Mouse (Mus musculus): ENCODE data around the gene Kdf1. TPM values are rescaled to one million over a fixed set of nuclear protein-coding genes. Genes with fewer than 3 reads are reported as not detected.

Kdf1 gene
- polyA plus RNA-seq, 1 experiment, result not detected

DNA sequence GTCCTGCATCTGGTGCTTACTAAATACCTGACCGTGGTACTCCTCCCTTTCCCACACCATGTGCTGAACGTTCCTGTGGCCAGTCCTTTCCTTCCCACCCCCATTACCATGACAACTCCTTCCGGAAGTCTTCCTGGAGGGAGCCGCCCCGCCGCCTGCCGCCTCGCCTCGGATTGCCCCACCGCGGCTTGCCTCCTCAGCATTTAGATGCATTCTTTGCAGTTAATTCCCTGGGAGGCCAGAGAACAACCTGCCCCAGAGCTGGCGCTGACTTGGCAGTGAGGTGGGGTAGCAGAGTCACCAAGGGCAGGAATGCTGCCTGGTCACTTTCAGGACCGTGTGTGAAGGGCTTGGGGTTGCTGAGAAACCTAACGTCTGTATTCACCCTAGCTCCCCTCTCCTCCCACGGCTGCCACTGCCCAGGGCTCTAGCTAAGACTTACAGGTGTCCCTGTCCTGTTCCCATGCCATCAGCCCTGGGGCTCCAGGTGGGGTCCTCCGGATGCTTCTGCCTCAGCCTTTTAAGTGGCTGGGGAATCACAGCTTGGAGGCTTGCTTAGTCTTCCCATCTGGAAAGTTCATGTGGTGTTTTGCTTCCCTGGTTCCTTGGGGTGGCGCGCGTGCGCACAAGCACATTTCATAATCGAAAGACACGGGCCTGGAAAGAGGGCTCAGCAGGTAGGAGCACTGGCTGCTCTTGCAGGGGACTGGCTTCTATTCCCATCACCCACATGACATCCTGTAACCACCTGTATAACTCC is 34.3 kb upstream of the Kdf1 start:
- peaks cover 14% of the 10 kb centered on the region; the same call in 1 of the 2 replicates for H3K4me1 ChIP-seq (ENCODE audit: control insufficient read depth, insufficient read depth, low read length)
- TF ChIP-seq POLR2A (IDR thresholded peaks at IDR 0.05; ENCODE audit: low read depth, low read length), result no peak; the same call in 1 of the 2 replicates
- TF ChIP-seq CTCF (IDR thresholded peaks at IDR 0.05; ENCODE audit: borderline replicate concordance, insufficient read depth, low read length), result no peak
- H3K4me3 ChIP-seq (ENCODE audit: insufficient read depth, low read length), result no peak overlapping the region
- H3K27ac ChIP-seq (ENCODE audit: insufficient read depth, low read length), result peak overlapping the region; percentile 49

DNA sequence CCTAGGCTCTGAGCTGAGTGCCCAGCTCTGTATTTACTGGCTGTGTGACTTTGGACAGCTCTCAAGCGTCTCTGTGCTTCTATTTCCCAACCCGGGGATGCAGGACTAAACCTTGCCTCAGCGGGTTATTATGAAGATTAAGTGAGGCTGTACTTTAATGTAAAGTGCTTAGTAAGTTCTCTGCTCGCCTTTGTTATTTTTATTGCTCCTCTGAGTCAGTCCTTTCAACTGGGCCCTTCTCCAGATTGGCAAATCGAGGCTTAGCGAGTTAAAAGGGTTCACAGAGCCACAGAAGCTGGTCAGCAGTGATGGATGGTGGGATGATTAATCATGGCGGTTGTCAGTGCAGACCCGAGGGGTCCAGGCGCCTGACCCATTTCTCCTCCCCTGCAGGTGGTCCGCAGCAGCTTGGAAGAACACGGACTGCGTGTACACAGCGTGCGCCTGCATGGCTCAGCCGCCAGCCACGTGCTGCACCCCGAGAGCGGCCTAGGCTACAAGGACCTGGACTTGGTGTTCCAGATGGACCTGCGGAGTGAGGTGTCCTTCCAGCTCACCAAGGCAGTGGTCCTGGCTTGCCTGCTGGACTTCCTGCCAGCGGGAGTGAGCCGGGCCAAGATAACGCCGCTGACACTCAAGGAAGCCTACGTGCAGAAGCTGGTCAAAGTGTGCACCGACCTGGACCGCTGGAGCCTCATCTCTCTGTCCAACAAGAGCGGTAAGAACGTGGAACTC is 32.9 kb upstream of the Kdf1 start:
- TF ChIP-seq POLR2A (IDR thresholded peaks at IDR 0.05; ENCODE audit: low read depth, low read length), result no peak
- TF ChIP-seq CTCF (IDR thresholded peaks at IDR 0.05; ENCODE audit: borderline replicate concordance, insufficient read depth, low read length), result no peak
- Histone ChIP-seq H3K4me1 (ENCODE audit: control insufficient read depth, insufficient read depth, low read length) (peaks cover 14% of the 10 kb centered on the region; the same call in 1 of the 2 replicates), H3K27ac (ENCODE audit: insufficient read depth, low read length) (no peak overlapping the region), H3K4me3 (ENCODE audit: insufficient read depth, low read length) (no peak overlapping the region)

DNA sequence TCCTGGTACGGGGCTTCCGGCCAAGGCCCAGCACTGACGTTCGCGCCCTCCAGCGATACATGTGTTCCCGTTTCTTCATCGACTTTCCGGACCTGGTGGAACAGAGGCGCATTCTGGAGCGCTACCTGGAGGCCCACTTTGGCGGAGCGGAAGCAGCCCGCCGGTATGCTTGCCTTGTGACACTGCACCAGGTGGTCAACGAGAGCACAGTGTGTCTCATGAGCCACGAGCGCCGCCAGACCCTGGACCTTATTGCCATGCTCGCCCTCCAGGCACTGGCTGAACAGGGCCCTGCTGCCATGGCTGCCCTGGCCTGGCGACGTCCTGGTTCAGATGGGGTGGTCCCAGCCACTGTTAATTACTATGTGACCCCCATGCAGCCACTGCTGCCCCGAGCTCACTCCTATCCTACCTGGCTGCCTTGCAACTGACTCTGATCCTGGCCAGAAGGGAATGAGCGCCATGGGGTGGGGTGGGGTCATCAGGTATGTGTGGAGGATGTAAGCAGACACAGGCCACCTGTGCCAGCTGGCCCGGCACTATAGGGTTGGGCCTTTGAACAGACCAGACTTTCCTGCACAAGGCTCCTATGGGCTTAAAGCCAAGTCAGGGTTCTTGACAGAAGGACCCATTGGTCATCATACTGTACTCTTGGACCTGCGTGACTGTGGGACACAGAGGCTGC is 31.9 kb upstream of the Kdf1 start:
- no peak for TF ChIP-seq POLR2A (IDR thresholded peaks at IDR 0.05; ENCODE audit: low read depth, low read length)
- no peak for TF ChIP-seq CTCF (IDR thresholded peaks at IDR 0.05; ENCODE audit: borderline replicate concordance, insufficient read depth, low read length)

DNA sequence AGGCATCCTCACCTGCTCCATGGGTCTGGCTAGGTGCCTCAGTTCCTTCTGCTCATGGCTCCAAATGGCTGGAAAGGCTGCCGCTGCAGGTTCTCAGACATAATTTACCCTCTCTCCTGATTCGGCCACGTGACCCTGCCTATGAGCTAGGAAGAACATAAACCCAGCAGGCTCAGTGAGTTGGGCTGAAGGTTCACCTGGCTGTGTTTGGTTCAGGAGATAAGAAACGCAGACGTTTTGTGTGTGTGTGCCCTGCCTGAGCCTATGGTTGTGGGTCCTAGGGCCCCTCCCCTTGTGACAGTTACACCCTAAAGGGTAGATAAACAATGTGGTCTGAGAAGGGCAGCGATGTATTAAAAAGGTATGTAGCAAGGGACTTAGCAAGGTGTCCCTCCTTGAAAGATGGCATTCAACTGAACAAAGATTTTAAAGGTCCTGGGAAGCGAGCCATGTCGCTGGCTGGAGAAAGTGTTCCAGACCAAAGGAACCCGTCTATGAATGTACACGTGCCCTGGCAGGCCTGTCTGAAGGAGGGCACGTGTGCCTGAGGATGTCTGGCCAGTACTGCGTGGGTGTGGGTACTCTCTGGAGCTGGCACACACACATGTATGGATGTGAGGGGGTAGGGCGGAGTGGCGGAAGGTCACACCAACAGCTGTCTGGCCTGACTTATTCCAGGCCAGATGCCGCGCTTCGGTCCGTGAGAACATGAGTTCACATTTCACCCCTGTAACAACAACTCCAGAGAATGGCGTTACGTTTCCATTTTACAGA is 30.0 kb upstream of the Kdf1 start:
- TF ChIP-seq POLR2A (IDR thresholded peaks at IDR 0.05; ENCODE audit: low read depth, low read length) (no peak), CTCF (IDR thresholded peaks at IDR 0.05; ENCODE audit: borderline replicate concordance, insufficient read depth, low read length) (no peak)
- Histone ChIP-seq H3K4me1 (ENCODE audit: control insufficient read depth, insufficient read depth, low read length) (peaks cover 13% of the 10 kb centered on the region), H3K4me3 (ENCODE audit: insufficient read depth, low read length) (no peak overlapping the region), H3K27ac (ENCODE audit: insufficient read depth, low read length) (no peak overlapping the region)

More for the DNA sequence above, 31.9 kb upstream of the Kdf1 start:
- peaks cover 16% of the 10 kb centered on the region for H3K4me1 ChIP-seq (ENCODE audit: control insufficient read depth, insufficient read depth, low read length)
- H3K4me3 ChIP-seq (ENCODE audit: insufficient read depth, low read length), result no peak overlapping the region
- no peak overlapping the region for H3K27ac ChIP-seq (ENCODE audit: insufficient read depth, low read length)

DNA sequence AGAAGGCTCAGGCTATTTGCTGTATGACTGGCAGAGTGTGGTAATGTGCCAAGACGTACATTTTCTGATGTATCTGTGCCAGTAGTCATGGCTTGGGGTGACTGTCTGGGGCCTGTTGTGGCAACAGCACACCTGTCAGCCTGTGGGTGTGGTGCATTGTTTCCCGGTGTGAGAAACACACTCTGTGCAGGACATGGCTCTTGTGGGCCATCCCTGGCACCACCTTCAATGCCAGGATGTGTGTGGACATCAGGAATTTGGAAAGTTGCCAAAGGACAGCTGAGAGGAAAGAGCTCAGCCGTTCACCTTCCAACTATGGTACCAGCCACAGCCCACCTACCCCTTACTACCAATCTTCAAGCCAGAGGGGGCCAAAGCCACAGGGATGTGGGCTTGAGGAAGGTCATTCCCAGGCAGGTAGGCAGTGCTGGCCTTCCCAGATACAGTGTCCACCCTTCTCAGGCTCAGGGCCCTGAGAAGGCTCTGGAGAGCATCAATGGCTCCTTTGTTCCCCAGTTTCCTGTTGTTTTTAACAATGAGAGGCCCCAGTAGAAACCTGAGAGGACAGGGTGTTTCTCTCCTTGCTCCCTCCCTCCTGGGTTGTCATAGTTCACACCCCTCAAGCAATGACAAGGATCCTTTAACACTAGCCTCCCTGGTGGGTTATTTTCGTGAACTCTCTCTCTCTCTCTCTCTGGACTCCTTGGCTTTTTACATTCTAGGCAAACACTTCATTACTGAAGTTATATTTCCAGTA is 29.1 kb upstream of the Kdf1 start:
- TF ChIP-seq CTCF (IDR thresholded peaks at IDR 0.05; ENCODE audit: borderline replicate concordance, insufficient read depth, low read length), result no peak
- no peak for TF ChIP-seq POLR2A (IDR thresholded peaks at IDR 0.05; ENCODE audit: low read depth, low read length)
- Histone ChIP-seq H3K4me3 (ENCODE audit: insufficient read depth, low read length) (no peak overlapping the region), H3K27ac (ENCODE audit: insufficient read depth, low read length) (no peak overlapping the region), H3K4me1 (ENCODE audit: control insufficient read depth, insufficient read depth, low read length) (peaks cover 8% of the 10 kb centered on the region)

DNA sequence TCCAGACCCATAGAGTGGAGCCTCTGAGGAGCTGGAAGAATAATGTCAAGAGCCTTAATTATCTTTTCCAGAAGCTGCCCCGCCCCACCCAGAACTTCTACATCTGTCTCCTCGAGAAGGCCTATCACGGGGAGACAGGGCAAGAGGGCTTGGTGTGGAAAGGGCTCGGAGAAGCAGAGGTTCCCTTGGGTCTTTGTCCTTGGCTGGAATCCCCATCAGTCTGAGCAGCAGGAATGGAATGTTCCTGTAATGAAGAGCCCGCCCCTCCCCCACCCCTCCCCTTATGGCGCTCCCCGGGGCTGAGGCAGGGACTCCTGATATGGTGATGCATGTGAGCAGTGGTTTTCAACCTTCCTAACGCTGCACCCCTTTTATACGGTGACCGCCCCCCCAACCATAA is 27.0 kb upstream of the Kdf1 start:
- H3K27ac ChIP-seq (ENCODE audit: insufficient read depth, low read length), result peak overlapping the region; percentile 4
- TF ChIP-seq POLR2A (IDR thresholded peaks at IDR 0.05; ENCODE audit: low read depth, low read length) (no peak), CTCF (IDR thresholded peaks at IDR 0.05; ENCODE audit: borderline replicate concordance, insufficient read depth, low read length) (no peak)
- H3K4me1 ChIP-seq (ENCODE audit: control insufficient read depth, insufficient read depth, low read length), result peaks cover 7% of the 10 kb centered on the region; the same call in 1 of the 2 replicates
- H3K4me3 ChIP-seq (ENCODE audit: insufficient read depth, low read length), result no peak overlapping the region

DNA sequence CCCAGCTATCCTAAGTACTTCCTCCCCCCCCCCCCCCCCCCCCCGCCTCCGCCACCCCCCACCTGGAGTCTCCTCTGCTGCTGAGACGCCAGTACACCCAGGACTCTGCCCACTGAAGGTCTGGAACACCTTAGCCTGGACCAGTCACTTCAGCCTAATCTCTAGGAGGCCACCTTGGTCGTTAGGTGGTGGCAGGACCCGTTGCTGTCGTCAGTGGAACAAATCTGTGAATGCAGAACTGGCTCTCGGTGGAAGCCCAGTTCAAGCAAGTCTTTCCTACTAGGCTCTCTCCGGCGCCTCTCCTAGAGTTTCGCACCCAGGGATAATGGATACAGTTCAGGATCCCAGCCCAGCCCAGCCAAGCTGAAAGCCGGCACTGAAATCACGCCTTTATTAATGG is 24.9 kb upstream of the Kdf1 start:
- TF ChIP-seq CTCF (IDR thresholded peaks at IDR 0.05; ENCODE audit: borderline replicate concordance, insufficient read depth, low read length) (no peak), POLR2A (IDR thresholded peaks at IDR 0.05; ENCODE audit: low read depth, low read length) (no peak)
- peak overlapping the region; percentile 11 for H3K27ac ChIP-seq (ENCODE audit: insufficient read depth, low read length)
- peaks cover 11% of the 10 kb centered on the region for H3K4me1 ChIP-seq (ENCODE audit: control insufficient read depth, insufficient read depth, low read length)
- no peak overlapping the region for H3K4me3 ChIP-seq (ENCODE audit: insufficient read depth, low read length)

DNA sequence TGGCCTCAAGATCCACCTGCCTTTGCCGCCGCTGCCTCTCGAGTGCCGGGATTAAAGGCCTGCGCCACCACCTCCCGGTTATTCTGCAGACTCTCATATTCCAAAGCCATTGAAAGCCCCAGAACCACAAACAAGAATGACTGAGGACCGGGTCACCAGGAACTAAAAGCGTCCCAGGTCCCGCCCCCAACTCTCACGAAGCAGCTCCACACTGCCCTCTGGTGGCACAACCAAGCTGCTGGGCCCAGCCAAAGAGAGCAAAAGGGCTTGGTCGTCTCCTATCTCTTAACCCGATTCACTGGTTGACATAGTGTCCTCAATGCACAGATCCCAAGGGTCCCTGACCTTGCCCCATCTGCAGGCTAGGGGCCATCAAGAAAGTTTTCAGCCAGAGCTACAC is 24.3 kb upstream of the Kdf1 start:
- TF ChIP-seq CTCF (IDR thresholded peaks at IDR 0.05; ENCODE audit: borderline replicate concordance, insufficient read depth, low read length), result peak; percentile 82
- TF ChIP-seq POLR2A (IDR thresholded peaks at IDR 0.05; ENCODE audit: low read depth, low read length), result no peak
- Histone ChIP-seq H3K27ac (ENCODE audit: insufficient read depth, low read length) (peak overlapping the region; percentile 11; the same call in 1 of the 2 replicates), H3K4me1 (ENCODE audit: control insufficient read depth, insufficient read depth, low read length) (peaks cover 11% of the 10 kb centered on the region), H3K4me3 (ENCODE audit: insufficient read depth, low read length) (no peak overlapping the region)

Measured in embryonic fibroblast, embryonic 13.5 days (primary cell).